Mouse (Mus musculus): ENCODE measurements around the gene Parm1.

DNA sequence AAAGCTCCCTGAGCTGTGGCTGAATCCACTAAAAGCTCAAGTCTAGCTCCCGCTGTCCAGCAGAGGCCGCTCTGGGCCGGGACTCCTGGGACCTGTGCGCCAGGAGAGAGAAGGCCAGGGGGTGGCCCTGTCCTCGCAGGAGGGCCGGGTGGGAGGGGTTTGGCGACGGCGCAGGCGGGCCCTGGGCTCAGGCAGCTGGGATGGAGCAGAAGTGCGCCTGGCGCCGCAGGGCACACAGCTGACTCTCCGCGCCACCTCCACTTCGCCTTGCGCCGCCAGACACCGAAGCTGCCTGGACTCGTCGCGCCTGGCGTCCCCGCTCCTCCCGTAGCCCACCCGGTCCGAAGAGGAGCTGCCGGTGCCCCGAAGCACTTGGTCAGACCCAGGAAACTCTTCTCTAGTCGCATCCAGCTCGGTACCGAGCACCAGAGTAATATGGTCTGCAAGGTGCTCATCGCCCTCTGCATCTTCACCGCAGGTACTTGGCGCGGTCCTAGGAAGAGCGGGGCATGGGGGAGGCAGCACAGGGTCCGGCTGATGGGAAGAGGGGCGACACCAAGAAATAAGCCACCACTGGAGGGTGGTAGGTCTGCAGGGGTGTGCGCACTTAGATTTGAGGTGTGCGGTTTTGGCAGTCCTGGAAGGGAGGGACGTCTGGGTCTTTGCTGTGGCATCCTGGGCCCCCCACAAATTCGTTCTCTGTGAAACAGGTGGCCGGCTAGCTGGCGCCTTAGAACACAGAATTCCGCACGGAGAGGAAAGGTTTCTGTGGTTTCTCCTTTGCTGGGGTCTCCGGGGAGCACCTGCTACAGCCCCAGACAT is at the start of gene Parm1:
- peak; percentile 68 for TF ChIP-seq CTCF (conservative IDR thresholded peaks at IDR 0.05; ENCODE audit: insufficient read depth, insufficient read length, low read depth, low read length)
- TF ChIP-seq POLR2A (IDR thresholded peaks at IDR 0.05; ENCODE audit: low read depth, low read length) = peak; percentile 53

All from kidney, adult 2 months (tissue).